Mouse (Mus musculus): ENCODE results near the gene Pde6g. TPM values are rescaled to one million over a fixed set of nuclear protein-coding genes. Genes with fewer than 3 reads are reported as not detected.

The Pde6g gene
- total and polyA plus RNA-seq, 3 experiments, result 0.23 to 1.7 (median 0.33) TPM

DNA sequence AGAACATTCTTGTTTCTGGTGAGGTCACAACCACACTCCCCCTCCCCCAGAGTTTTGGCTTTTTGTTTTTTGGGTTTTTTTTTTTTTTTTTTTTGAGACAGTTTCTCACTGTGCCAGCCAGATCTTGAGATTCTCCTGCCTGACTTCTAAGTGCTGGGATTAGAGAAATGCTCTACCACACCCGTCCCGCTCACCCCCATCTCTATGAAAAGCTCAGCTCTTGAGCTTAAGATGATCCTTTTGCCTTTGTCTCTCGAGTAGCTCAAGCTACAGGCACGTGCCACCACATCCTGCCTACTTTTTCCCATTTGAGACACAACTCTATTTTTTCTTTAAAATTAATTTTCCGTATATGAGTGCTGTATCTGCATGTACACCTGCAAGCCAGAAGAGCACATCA, 11.1 kb upstream of the Pde6g start:
- no peaks in the 10 kb centered on the region for H3K9me3 ChIP-seq (replicated peaks)
- TF ChIP-seq TAL1 (conservative IDR thresholded peaks at IDR 0.05; ENCODE audit: low read depth, low read length) (no peak), GATA1 (IDR thresholded peaks at IDR 0.05; ENCODE audit: borderline replicate concordance, low read length) (no peak), CTCF (IDR thresholded peaks at IDR 0.05; ENCODE audit: low read depth, low read length) (no peak), GATA2 (IDR thresholded peaks at IDR 0.05; ENCODE audit: borderline replicate concordance, low read depth, low read length) (no peak), POLR2AphosphoS5 (IDR thresholded peaks at IDR 0.05; ENCODE audit: insufficient replicate concordance, low read depth, low read length) (no peak)
- ATAC-seq (ENCODE audit: extremely low read depth, insufficient number of reproducible peaks, low FRiP score, poor library complexity, severe bottlenecking) (no peak), DNase-seq (ENCODE audit: low spot score) (no peak)
- H3K36me3 ChIP-seq (replicated peaks), result peaks cover 78% of the 10 kb centered on the region
- no peak overlapping the region for H3K4me3 ChIP-seq (ENCODE audit: low read depth, low read length)
- H3K4me1 ChIP-seq (ENCODE audit: insufficient read depth, low read depth, low read length), result peaks cover 61% of the 10 kb centered on the region
- no peaks in the 10 kb centered on the region for H3K27me3 ChIP-seq (ENCODE audit: insufficient read depth, low read length)

DNA sequence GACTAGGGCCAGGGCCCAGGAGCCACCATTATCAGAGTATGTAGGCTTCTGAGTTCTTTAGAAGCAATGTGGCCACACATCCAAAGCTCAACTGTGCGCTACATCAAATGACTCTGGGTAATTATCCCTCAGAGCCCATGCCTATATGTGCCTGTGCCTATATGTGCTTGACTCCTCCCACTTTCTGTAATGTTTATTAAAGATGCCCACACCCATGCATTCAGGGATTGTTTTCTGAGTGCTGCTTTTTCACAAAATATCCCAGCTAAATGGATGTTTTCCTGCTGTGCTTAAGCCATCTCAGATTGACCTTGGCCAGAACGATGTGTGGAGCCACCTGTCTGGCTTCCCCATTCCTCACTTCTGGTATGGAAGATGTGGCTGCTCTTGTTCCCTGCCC, 10.2 kb upstream of the Pde6g start:
- Histone ChIP-seq H3K4me1 (ENCODE audit: insufficient read depth, low read depth, low read length) (peaks cover 60% of the 10 kb centered on the region), H3K27me3 (ENCODE audit: insufficient read depth, low read length) (no peaks in the 10 kb centered on the region), H3K4me3 (ENCODE audit: low read depth, low read length) (no peak overlapping the region), H3K36me3 (replicated peaks) (peaks cover 75% of the 10 kb centered on the region), H3K9me3 (replicated peaks) (no peaks in the 10 kb centered on the region)
- DNase-seq (ENCODE audit: low spot score), result no peak
- no peak for ATAC-seq (ENCODE audit: extremely low read depth, insufficient number of reproducible peaks, low FRiP score, poor library complexity, severe bottlenecking)
- TF ChIP-seq TAL1 (conservative IDR thresholded peaks at IDR 0.05; ENCODE audit: low read depth, low read length) (no peak), POLR2AphosphoS5 (IDR thresholded peaks at IDR 0.05; ENCODE audit: insufficient replicate concordance, low read depth, low read length) (no peak), GATA2 (IDR thresholded peaks at IDR 0.05; ENCODE audit: borderline replicate concordance, low read depth, low read length) (no peak), CTCF (IDR thresholded peaks at IDR 0.05; ENCODE audit: low read depth, low read length) (no peak), GATA1 (IDR thresholded peaks at IDR 0.05; ENCODE audit: borderline replicate concordance, low read length) (no peak)

DNA sequence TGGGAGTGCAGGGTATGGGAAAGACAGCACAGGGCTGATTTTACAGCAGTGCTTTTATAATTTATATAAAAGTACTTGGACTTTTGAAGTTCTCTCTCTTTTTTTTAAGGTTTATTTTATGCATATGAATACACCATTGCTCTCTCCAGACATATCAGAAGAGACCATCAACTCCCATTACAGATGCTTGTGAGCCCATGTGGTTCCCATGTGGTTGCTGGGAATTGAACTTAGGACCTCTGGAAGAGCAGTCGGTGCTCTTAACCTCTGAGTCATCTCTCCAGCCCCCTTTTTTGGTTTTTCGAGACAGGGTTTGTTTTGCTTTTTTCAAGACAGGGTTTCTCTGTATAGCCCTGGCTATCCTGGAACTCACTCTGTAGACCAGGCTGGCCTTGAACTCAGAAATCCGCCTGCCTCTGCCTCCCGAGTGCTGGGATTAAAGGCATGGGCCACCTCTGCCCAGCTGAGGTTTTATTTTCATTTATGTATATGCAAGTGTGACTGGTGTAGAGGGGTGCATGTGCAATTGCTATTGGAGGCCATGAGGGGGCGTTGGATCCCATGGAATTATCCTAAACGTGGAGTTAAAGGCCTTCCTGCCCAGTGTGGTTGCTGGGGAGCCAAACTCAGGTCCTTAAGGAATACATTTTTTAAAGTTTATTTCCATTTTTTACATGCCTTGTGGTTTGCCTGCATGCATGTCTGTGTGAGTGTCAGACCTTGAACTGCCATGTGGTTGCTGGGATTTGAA, 5.7 kb upstream of the Pde6g start:
- peak; percentile 58 for TF ChIP-seq CTCF (IDR thresholded peaks at IDR 0.05; ENCODE audit: low read depth, low read length)
- no peak for TF ChIP-seq GATA1 (IDR thresholded peaks at IDR 0.05; ENCODE audit: borderline replicate concordance, low read length)

DNA sequence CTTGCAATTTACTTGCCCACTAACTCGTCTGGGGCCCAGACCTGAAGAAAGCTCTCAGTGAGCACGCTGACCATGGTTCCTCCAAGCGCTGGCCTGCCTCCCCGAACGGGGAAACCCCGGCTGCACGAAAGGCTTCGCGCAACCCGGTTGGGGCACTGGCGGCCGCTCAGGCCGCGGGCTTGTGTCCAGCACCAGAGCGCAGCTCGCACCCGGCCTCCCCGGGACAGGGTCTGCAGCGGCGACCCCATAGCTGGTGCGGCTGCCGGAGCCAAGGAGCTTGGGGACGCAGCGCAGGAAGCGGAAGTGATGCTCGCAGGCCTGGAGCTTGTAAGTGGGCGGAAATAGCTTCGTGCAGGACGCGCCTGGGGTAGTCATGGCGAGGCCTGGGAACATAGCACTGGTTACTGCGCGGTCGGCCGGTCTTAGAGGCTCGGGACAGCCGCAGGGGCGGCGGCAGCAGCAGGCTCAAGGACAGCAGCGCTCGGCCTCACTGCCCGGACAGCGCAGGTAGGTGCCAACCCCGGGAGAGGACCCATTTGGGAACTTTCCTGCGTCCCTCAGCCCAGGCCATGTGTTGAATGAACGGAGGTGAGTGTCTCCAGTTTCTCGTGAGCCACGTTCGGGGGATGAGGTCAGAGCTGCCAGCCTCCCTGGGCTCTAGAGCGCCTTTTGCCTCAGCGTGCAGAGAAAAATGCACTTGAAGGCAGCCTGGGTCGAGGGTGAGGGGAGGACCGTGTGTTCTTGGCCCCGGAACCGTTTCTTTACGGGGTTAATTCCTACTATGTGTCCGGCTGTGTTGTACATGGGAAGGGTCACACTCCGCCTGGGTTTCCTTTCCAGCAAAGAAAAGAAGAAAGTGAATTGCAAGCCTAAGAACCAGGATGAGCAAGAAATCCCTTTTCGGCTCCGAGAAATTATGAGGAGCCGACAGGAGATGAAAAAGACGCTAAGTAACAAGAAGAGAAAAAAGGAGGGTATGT, 4.8 kb upstream of the Pde6g start, which contains the start of the genes Oxld1 and Ccdc137:
Gene Oxld1 (minus strand): TSS at position 297 of the 980 bp plus-strand sequence.
Gene Ccdc137 (plus strand): TSS at position 344 of the 980 bp plus-strand sequence.
- H3K4me1 ChIP-seq (ENCODE audit: insufficient read depth, low read depth, low read length), result peaks cover 43% of the 10 kb centered on the region
- peak within 1 kb of the TSS; percentile 92 for H3K4me3 ChIP-seq (ENCODE audit: low read depth, low read length)
- H3K9me3 ChIP-seq (replicated peaks), result no peaks in the 10 kb centered on the region
- no peaks in the 10 kb centered on the region for H3K27me3 ChIP-seq (ENCODE audit: insufficient read depth, low read length)
- ATAC-seq (ENCODE audit: extremely low read depth, insufficient number of reproducible peaks, low FRiP score, poor library complexity, severe bottlenecking) (peak; percentile 71; the same call in 1 of the 2 replicates), DNase-seq (ENCODE audit: low spot score) (peak; percentile 91)
- TF ChIP-seq POLR2AphosphoS5 (IDR thresholded peaks at IDR 0.05; ENCODE audit: insufficient replicate concordance, low read depth, low read length) (no peak), GATA2 (IDR thresholded peaks at IDR 0.05; ENCODE audit: borderline replicate concordance, low read depth, low read length) (no peak), GATA1 (IDR thresholded peaks at IDR 0.05; ENCODE audit: borderline replicate concordance, low read length) (no peak), TAL1 (conservative IDR thresholded peaks at IDR 0.05; ENCODE audit: low read depth, low read length) (no peak), CTCF (IDR thresholded peaks at IDR 0.05; ENCODE audit: low read depth, low read length) (no peak)
- H3K36me3 ChIP-seq (replicated peaks), result peaks cover 72% of the 10 kb centered on the region

More for the DNA sequence above, 5.7 kb upstream of the Pde6g start:
- Histone ChIP-seq H3K9me3 (replicated peaks) (no peaks in the 10 kb centered on the region), H3K27me3 (ENCODE audit: insufficient read depth, low read length) (no peaks in the 10 kb centered on the region), H3K36me3 (replicated peaks) (peaks cover 74% of the 10 kb centered on the region), H3K4me3 (ENCODE audit: low read depth, low read length) (peak overlapping the region; percentile 92), H3K4me1 (ENCODE audit: insufficient read depth, low read depth, low read length) (peaks cover 49% of the 10 kb centered on the region)
- no peak for DNase-seq (ENCODE audit: low spot score)
- ATAC-seq (ENCODE audit: extremely low read depth, insufficient number of reproducible peaks, low FRiP score, poor library complexity, severe bottlenecking), result no peak

DNA sequence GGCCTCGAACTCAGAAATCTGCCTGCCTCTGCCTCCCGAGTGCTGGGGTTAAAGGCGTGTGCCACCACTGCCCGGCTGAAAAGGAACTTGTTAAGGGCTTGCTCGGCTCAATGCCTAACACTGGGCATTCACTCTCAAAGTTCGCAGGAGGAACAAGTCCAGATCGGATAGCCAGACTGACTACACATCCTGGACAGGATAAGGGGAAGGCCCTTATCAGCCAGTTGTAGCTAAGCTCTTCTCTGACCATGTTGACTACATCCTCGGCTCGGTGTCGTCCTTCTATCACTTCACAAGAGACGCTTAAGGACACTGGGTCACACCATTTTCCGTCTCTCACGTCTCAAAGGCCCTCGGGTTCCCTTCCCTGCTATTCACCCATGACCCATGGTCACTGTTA, 4.1 kb upstream of the Pde6g start:
- ATAC-seq (ENCODE audit: extremely low read depth, insufficient number of reproducible peaks, low FRiP score, poor library complexity, severe bottlenecking) (no peak; the same call in 1 of the 2 replicates), DNase-seq (ENCODE audit: low spot score) (peak; percentile 21)
- peaks cover 68% of the 10 kb centered on the region for H3K36me3 ChIP-seq (replicated peaks)
- no peaks in the 10 kb centered on the region for H3K9me3 ChIP-seq (replicated peaks)
- TF ChIP-seq POLR2AphosphoS5 (IDR thresholded peaks at IDR 0.05; ENCODE audit: insufficient replicate concordance, low read depth, low read length) (no peak), GATA1 (IDR thresholded peaks at IDR 0.05; ENCODE audit: borderline replicate concordance, low read length) (no peak), CTCF (IDR thresholded peaks at IDR 0.05; ENCODE audit: low read depth, low read length) (no peak), GATA2 (IDR thresholded peaks at IDR 0.05; ENCODE audit: borderline replicate concordance, low read depth, low read length) (no peak), TAL1 (conservative IDR thresholded peaks at IDR 0.05; ENCODE audit: low read depth, low read length) (no peak)
- peak overlapping the region; percentile 92 for H3K4me3 ChIP-seq (ENCODE audit: low read depth, low read length)
- peaks cover 41% of the 10 kb centered on the region for H3K4me1 ChIP-seq (ENCODE audit: insufficient read depth, low read depth, low read length)
- no peaks in the 10 kb centered on the region for H3K27me3 ChIP-seq (ENCODE audit: insufficient read depth, low read length)

DNA sequence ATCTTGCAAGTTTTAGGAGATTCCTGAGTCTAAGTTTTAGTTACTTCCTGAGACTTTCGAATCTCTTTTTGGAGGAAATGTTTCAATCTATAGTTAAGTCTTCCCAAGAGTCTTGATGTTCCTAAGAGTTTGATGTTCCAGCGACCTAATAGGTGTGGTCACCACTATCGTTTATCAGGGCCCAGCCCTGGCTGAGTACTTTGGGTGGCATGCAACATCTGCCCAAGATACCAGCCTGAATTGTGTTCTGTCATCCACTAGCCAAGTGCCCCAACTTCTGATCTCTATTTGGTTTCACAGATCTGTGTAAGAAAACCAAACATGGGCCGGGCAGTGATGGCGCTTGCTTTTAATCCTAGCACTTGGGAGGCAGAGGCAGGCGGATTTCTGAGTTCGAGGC, 2.1 kb upstream of the Pde6g start:
- ATAC-seq (ENCODE audit: extremely low read depth, insufficient number of reproducible peaks, low FRiP score, poor library complexity, severe bottlenecking), result no peak

More for the DNA sequence above, 2.1 kb upstream of the Pde6g start:
- H3K27me3 ChIP-seq (ENCODE audit: insufficient read depth, low read length), result peaks cover 4% of the 10 kb centered on the region
- no peak for DNase-seq (ENCODE audit: low spot score)
- H3K4me3 ChIP-seq (ENCODE audit: low read depth, low read length), result no peak overlapping the region
- TF ChIP-seq CTCF (IDR thresholded peaks at IDR 0.05; ENCODE audit: low read depth, low read length), result no peak
- no peak for TF ChIP-seq TAL1 (conservative IDR thresholded peaks at IDR 0.05; ENCODE audit: low read depth, low read length)
- no peak for TF ChIP-seq POLR2AphosphoS5 (IDR thresholded peaks at IDR 0.05; ENCODE audit: insufficient replicate concordance, low read depth, low read length)
- TF ChIP-seq GATA1 (IDR thresholded peaks at IDR 0.05; ENCODE audit: borderline replicate concordance, low read length), result no peak
- TF ChIP-seq GATA2 (IDR thresholded peaks at IDR 0.05; ENCODE audit: borderline replicate concordance, low read depth, low read length), result no peak
- H3K9me3 ChIP-seq (replicated peaks), result no peaks in the 10 kb centered on the region
- peaks cover 33% of the 10 kb centered on the region for H3K4me1 ChIP-seq (ENCODE audit: insufficient read depth, low read depth, low read length)
- H3K36me3 ChIP-seq (replicated peaks), result peaks cover 55% of the 10 kb centered on the region
